Mouse (Mus musculus) spleen, adult 18-20 months (tissue): ENCODE data around the gene Fcgr3.
"Not testable (repeated sequence)": the region's sequence is repeated elsewhere in the genome, so short reads cannot be mapped to it uniquely, and the experiment has no call there.

ENCODE experiments used
- DNase-seq, 2 experiments: peaks; one replicate each; pipeline ENCODE4 v3.0.0; 2022; ENCODE audit warnings: mixed read lengths in 2 of 2

The Fcgr3 gene

DNA sequence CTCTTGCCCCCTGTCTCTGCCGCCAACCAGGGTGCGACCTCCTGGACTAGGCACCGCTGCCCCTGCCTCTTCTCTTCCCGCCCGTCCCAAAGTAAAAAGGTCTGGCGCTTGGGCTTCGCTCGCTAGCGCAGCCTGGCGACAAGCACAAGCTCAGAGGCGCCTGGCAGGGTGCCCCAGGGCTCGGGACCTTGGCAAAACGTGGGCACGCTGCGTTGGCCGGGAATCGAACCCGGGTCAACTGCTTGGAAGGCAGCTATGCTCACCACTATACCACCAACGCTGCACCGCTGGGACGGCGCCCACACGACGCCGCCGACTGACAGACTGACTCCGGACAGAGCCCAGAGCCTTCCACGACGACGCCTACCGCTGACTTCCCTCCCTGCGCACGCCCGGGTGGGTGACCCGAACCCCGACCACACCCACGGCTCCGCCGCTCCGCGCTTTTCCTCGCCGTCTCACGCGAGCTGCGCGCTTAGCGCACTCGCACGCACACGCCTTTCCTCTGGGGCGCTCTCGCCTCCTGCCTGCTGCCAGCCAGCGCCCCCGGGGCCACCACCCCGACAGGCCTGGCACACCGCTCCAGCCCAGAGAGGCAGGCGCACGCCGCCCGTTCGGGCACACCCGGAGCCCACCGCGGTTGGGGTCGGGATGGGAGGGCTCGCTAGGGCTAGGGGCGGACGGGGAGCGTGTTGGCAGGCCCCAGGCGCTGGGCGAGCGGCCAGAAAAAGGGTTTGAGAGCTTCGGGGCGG, at the start of gene Fcgr3:
Gene Fcgr3 (minus strand): TSS at position 445 of the 752 bp plus-strand sequence.
- DNase-seq = peak; percentile 64 to 71

DNA sequence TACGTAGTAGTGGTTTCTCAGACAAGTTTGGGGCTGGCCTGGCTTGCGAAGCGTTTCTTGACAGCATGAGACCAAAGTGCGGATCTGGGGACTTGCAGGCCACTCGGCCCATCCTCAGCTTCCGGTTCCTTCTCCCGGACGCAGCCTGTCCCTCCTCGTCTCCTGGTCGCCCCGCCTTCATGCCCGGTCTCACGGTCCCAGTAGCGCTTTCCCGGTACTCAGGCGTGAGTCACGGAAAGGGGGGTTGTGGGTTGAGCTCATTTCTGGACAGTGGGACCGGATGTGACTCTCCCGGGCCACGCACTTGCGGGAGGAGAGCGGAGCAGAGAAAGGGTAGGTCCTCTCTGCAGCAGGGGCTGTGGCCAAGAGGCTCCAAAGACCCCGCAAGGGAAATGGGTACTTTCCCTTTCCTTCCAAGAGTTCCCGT, 49.2 kb upstream of the Fcgr3 start, which contains the start of gene Cfap126:
Gene Cfap126 (plus strand): TSS at position 46 of the 427 bp plus-strand sequence.
- peak; percentile 50 to 55 for DNase-seq

DNA sequence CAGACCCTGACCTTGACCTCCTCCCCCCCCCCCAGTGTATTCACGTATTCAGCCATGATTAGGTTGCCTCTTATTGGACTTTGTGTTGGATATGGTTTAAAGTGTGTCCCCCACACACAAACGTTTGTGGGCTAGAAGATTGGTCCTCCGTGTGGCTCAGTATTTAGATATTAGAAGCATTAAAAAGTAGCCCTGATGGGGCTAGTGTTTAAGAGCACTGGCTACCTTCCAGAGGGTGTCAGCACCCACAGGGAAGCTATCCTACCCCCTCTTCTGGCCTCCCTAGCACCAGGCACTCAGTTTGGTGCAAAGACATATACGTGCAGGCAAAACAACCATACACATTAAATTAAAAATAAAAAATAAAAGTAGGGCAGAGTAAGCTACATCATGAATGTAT, 48.3 kb upstream of the Fcgr3 start:
- no peak for DNase-seq

DNA sequence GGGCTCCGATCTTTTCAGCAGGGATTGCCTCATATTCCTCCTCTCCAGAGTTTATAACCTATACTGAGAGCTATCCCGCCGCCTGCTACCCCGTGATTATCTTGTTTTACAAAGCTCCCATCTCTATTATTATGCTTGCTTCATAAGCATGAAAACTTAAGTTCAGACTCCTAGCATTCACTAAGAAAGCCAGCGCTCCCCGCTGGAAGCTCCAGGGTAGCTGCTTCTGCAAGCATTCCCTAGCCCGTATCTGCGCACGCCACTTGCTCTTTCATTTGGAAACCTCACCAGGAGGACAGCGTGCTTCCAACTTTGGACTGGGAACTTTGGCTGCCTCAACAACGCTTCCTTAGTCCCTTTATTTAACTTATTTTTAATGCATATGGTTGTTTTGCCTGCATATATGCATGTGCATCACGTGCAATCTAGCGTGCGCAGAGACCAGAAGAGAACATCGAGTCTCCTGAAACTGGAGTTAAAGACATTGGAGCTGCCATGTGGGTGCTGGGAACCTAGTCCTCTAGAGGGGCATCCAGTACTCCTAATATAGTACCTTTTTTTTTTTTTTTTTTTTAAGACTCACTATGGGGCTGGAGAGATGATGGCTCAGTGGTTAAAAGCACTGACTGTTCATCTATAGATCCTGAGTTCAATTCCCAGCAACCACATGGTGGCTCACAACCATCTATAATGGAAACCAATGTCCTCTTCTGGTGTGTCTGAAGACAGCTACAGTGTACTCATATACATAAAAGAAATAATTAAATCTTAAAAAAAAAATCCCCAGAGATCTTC, 47.2 kb upstream of the Fcgr3 start:
- no peak for DNase-seq

DNA sequence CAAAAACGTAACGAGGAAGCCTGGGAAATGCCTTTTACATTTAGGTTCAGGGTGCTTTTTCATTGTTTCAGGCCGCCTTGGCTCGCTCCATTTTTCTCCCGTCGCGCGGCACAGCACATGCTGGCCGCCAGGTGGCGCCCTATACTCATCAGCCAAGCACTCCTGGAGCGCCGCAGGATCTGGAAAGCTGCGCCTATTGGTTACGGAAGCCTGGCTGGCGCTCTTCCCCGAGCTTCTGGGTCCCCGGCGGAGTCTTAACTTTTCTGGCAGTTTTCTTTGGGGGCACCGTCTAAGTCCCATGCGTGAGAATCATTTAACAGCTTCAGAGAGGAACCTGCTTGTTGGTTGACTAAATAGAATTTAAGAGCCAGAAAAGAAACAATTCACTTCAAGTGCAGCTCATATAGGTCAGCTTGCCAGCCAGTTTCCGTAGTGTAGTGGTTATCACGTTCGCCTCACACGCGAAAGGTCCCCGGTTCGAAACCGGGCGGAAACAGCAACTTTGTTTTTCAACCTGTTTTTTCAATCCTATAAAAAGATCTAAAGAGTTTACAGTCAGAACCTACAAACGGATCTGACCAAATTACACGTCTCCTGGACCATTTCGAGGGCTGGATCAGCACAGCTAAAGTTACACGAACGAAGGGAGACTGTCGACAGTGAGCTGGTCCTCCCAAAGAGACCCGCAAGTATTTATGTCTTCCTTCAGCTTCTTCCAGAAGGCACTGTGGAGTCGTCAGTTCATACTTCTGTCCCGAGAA, 46.5 kb upstream of the Fcgr3 start:
- peak; percentile 78 to 89 for DNase-seq

DNA sequence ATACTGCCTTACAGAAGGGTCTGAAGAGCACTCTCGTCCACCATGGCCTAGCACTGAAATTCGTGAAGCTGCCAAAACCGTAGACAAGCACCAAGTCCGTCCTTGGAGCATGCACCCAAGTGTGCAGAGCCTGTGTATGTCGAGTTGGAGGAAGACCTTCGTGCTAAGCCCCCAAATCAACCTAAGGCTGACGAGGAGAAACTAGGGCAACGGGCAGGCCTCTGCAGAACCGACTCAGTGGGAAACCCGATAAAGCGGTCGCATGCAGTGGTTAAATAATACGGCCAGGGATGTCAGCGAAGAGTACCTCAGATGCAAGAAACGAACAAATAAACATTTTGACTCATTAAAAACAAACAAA, 45.9 kb upstream of the Fcgr3 start:
- no peak for DNase-seq

DNA sequence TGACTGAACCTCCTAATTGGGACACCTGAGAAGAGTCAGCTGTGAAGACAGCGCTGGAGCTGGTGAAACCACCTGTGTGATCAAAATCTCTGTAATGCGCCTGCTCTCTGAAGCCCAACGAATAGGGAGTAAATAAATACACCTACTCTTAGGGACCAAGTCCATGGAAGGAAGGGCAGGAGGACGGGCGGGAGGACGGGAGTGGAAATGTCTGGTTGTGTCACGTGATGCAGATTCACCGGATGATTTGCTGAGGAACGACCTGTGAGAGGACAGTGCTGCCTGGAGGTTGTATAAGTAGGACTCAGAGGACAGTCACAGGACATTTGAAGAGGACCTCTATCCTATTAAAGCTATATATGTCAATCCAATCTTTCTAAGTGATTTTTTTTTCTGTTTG, 44.9 kb upstream of the Fcgr3 start:
- DNase-seq = no peak

DNA sequence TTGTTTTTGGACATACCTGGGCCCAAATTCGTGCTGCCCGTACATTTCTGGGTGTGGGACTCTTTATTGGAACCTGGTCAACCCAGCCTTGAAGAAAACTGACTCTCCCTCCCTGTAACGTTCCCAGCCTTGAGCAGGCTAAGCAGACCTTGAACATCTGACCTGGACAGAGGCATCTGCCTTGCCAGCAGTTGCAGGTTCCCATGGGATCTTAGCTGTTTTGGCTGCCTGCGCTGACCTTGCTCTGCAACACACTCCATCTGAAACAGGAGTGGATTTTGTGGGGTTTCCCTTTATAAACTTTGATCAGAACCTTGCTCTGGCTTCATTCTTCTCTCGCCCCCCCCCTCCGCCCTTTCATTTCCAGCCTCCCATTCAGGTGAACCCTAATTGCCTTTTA, 40.5 kb upstream of the Fcgr3 start:
- no peak for DNase-seq

DNA sequence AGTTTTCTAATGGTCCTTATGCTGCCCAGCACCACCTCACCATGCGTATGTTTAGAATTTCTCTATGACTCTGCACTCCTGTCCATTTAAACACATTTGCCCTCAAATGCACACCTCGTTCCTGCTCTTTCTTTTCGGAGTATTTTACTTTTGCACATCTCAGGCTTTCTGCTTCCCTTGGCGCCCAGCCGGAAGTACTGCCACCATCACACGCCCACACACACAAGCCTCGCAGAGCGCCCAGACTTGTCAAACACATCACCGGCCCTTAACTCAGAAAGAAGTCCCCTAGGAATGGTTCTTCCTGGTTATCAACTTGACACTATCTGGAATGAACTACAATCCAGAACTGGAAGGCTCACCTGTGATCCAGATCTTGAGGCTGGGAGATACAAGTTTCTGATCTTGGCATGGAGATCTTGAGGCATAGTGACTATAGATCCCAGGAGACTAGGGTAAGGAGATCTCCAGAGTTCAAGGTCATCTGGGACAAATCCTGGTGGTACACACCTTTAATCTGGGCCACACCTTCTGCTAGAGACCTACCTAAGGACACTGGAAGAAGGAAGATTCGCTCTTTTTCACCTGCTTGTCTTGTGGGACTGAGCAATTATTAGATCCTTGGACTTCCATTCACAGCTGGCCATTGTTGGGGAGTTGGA, 38.6 kb upstream of the Fcgr3 start:
- DNase-seq = peak in 1 of 2 experiments; percentile 15

DNA sequence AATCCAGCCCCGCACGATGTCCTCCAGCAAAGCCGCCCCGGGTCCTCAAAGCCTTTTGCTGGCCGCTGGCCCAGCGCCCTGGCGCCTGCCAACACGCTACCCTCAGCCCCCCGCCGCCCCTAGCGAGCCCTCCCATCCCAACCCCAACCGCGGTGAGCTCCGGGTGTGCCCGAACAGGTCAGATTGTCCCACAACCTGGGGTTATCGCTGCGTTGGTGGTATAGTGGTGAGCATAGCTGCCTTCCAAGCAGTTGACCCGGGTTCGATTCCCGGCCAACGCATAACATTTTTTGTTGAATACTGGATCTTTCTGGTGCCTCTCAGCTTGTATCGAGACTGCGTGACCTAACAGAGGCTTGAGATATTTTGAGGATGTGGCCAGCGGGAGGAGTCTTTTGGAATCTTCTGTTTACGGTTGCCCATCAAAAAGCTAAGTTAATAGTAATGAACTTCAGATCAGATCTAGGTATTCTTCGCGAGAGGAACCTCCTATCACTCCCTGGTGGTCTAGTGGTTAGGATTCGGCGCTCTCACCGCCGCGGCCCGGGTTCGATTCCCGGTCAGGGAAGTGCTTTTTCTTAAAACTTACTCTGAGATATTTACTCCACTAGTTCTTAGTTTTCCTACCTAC, 37.9 kb upstream of the Fcgr3 start:
- peak; percentile 68 to 82 for DNase-seq

DNA sequence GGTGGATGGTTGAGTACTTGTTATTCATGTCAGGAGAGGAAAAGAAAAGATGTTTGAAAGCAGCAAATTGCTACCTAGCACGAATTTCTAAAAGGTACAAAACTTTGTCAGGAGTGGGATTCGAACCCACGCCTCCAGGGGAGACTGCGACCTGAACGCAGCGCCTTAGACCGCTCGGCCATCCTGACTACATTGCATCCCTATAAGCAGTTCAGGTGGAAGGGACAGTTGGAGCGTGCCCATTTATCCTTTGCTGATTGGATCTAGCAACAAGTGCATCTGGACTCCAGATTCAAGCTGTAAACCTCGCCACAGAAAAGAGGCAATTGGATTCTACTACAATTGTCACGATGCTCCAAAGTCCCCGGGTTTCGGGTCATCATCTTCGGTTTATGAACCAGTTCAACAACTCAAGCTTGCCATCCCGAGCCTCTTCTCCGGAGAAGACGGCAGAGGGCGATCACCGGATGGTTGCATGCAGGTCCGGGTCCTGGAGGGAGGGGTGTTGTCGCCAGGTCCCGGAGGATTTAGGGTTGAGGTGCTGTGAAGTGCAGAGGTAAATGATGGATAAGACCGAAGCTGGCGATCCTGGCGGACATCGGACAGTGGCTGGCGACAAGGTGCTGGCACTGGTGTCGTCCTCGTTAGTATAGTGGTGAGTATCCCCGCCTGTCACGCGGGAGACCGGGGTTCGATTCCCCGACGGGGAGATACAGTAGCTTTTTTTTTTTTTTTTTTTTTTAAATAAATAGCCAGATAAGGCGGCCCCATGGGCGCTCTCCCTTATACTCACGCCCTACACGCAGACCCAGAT, 37.2 kb upstream of the Fcgr3 start:
- peak; percentile 66 to 78 for DNase-seq

DNA sequence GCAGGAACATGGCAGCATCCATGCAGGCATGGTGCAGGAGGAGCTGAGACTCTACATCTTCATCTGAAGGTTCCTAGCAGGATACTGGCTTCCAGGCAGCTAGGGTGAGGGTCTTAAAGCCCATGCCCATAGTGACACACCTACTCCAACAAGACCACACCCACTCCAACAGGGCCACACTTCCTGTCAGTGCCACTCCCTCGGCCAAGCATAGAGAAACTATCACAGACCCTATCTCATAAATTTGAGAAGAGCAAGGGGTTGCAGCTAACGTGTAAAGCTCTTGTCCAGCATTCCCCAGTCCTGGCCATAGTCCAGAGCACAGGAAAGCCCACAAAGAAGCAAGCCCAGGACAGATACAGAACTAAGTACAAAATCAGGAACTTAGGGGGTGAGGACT, 36.3 kb upstream of the Fcgr3 start:
- DNase-seq = no peak

DNA sequence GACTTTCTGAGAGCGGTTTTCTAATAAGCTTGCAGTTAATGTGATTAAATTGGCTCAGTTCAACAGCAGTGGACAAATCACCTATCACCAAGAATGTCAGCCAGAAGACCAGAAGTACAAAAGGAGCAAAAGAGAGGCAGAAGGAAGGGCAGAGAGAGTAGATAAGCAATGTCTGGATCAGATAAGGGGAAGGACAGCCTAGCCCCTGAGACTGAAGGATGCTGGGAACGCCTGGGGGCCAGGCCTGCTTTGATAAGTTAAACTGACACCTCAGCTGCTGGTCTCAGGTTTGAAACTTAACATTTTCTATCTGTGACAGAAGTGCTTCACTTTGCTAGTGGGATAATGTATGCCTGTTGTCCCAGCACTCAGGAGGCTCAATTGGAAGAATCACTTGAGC, 32.9 kb upstream of the Fcgr3 start:
- no peak for DNase-seq

DNA sequence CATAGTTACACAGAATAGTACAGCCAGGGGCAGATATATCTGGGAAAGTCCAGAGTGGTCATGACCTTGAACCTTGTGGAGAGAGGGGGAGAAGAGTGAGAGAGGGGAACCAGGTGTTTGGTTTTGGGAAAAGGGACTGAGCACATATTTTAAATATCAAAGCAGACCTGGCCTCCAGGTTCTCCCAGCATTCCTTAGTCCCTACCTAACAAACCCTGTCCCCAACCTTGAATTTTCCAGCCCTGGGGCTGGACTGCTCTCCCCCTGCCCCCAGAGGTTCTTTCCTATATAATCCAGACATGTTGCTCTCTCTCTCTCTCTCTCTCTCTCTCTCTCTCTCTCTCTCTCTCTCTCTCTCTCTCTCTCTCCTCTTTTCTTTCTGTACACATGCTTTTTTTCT, 32.4 kb upstream of the Fcgr3 start:
- DNase-seq = no peak

DNA sequence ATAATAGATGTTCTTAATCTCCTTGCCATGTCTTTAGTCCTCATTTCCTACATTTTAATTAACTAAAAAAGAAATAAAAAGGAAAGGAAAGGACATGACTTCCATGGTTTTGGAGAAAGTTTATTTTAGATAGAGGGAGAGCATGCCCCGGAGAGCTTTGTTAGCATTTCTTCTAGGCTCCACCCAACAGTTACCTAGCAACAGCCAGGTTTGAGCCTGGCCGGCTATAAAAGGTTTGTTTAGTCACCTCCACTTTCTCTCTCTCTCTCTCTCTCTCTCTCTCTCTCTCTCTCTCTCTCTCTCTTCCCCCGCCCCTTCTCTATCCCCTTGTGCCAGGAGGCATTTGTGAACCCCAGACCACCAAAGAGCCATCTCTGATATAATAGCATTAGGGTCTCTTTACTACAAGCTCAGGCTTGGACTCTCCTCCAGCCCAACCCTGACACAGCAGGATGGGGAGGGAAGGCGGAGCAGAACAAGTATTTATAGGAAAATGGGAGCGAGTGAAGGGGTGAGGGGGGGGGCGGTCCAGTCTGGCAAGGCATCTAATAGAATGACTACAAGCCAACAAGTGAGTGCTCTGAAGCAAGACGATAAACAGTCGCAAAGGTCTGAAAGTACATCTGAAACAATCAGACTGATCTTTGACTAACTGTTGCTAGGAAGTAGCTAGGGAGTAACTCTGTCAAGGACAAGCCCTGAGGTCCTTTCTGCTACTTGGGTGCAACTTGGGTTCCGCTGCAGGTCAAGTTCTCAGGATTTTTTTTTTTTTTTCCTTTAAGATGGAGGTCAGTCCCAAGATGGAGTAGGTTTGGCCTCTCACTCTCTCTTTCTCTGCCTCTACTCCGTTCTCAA, 31.6 kb upstream of the Fcgr3 start:
- DNase-seq = no peak

DNA sequence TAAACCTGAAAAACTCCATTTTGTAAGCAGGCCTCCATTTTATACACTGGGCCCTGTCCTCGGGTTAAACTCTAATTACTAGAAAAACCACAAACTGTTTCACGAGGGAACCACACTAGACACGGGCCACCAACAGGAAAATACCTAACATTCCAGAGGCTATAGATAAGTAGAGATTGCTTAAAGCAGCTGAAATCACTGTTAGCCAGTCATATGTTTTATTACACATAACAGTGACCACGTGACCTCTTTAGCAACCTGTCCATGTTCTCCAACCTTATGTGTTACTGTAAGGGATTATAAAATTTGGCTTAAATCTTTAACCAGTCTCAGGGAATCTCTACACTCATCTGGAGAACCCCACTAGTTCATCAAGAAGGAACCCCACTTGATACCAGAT, 29.7 kb upstream of the Fcgr3 start:
- DNase-seq = no peak

DNA sequence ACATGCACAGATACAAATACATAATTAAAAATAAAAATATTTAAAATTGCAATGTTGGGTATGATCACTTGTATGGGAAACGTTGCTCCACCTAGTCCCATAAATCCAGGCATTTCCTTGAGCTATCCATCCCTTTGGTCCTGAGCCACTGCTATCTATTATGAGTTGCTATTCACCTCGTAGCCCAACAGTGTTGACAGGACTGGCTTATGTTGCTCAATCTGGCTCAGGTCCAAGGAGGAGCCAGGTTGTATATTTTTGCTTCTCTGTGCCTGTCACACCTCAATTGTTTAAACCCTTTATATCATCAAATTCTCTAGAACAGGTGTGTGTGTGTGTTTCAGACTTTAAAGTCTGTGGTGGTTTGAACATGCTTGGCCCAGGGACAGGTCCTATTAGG, 26.0 kb upstream of the Fcgr3 start:
- DNase-seq = no peak

DNA sequence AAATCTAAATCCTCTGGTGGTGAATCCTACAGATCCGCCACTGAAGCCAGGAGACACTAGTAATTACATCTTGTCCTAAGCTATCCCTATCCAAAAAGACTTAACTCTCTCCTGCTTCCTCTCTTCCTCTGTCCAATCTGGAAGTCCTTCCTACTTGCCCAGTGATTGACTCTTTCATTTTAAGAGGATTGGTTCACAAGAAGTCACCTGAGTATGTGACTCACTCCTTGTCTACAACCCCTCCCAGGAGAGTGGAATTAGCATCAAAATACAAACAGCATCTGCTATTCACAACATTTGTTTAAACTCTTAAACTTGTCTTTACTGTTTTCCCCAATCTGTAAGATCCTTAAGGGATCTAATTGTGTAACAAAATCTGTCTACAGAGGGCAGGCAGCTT, 25.2 kb upstream of the Fcgr3 start:
- DNase-seq = no peak

DNA sequence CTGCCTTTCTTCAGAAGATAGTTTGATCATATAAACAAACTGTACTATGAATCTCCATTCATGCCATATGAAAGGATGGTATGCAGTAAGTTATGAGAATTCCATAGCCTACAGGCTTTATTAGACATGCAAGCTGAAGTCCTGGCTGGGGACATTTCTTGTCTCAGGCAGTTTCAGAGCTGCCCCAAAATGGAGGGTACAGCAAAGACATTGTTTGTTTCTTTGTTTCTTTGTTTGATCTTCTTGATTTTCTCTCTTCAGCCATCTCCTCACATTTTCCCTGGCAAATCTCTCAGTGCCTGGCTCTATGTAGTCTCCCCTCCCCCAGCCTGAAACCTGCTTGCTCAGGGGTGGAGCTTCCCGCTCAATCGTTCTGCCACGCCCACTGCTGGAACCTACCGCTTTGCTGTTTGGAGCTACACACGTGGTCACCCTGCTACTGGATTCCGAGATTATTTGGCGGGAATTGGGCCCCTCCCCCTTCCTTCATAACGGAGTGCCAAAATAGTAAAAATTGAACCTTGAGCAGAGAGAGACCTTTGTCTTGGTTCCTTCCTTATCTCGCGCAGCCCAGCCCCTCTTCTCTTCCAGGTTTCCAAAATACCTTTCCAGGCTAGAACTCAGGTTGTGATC, 23.6 kb upstream of the Fcgr3 start:
- DNase-seq = not testable (repeated sequence)

DNA sequence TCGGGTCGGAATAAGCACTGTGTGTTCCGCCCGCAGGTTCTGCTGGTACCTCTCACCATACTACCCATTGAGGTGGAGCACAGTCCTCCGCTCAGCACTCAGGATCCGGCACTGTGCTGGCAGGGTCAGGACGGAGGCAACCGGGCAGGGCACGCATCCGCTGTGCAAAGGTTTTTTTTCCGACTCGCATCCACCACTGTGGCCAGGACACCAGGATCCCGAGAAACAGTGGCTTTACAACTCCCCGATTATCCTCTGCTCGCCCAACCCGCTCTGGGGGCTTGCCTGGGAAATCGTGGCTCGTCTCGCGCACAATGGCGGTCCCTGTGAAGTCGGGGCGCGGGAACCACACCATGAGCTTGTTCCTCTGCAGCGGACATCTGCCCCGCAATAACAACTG, 21.0 kb upstream of the Fcgr3 start:
- DNase-seq = no peak
